Mouse (Mus musculus): Measurements from ENCODE around the gene Arpc3. TPM values are rescaled to one million over a fixed set of nuclear protein-coding genes. Genes with fewer than 3 reads are reported as not detected.

Arpc3 gene
- polyA plus RNA-seq, 1 experiment = 26.9 TPM

DNA sequence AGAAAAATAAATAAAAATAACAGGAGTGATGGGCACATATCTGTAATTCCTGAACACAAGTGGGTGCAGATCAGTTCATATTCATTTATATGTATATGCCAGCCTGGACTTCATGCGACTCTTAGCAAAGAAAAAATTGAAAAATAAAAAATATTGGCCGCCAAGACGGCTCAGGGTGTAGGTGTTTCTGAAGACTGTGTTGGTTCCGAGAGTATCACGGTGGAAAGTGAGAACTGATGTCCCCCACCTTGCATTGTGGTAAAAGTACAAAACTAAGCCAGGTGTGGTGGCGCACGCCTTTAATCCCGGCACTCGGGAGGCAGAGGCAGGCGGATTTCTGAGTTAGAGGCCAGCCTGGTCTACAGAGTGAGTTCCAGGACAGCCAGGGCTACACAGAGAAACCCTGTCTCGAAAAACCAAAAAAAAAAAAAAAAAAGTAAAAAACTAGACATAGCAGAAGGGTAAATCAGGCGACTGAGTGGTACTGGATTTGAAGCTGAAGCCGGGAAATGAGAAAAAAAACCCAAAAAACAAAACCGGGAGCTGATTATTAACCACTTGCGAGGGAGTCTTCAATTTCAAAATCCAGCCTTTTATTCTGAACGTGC lies 396 bp upstream of the Arpc3 start:
- TF ChIP-seq GATA1 (IDR thresholded peaks at IDR 0.05; ENCODE audit: low read length) = no peak

DNA sequence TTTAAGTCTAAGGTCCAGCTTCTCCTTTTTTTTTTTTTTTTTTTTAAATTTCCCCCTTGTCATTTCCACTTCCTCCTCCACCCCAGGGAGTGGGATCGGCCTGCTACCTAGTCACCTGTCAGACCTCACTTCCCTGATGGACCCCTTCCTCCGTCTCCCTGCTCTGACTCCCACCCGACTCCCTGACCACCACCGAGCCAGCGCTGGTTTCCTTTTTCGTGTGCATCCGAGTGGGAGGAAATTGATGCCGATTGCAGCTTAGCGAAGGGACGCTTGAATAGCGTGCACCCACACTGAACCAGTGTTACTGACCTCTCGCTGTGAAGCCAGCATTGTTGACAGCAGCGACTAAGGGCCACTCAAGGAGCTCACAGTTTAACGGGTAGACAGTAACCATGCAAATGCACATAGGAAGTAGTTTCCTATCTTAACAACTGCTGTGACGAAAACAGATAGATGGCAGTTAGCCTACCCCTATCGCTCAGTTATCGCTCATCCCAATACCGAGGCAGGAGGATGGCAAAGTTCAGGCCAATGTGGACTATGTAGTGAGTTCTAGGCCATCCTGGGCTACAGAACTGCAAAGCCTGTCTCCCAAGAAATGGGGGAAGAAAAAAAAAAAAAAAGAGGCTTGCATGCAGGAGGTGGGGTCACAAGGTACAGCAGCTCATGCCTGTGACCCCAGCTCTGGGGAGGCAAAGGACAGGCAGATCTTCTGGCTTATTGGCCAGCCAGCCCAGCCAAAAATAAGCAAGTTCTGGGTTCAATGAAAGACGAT lies 738 bp downstream of the Arpc3 start:
- TF ChIP-seq GATA1 (IDR thresholded peaks at IDR 0.05; ENCODE audit: low read length) = no peak

DNA sequence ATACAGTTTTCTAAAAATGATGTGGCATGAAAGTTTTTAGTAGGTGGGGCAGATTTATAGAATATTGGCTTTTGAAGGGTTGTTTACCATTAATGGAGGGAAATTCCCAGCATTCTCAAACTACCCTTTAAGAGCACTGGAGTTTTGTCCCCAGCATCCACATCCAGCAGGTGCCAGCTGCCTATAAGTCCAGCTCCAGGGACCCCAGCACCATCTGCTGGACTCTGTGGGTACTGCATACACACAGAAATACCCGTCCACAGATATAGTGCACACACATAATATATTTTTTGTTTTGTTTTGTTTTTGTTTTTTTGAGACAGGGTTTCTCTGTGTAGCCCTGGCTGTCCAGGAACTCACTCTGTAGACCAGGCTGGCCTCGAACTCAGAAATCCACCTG lies 2.2 kb downstream of the Arpc3 start:
- no peak for TF ChIP-seq GATA1 (IDR thresholded peaks at IDR 0.05; ENCODE audit: low read length)

GRCm38 (mm10) chr5:122396791-122397190 lies 5.1 kb downstream of the Arpc3 start:
- no peak for TF ChIP-seq GATA1 (IDR thresholded peaks at IDR 0.05; ENCODE audit: low read length)

- no peak for TF ChIP-seq GATA1 (IDR thresholded peaks at IDR 0.05; ENCODE audit: low read length)
Measured at GRCm38 (mm10) chr5:122397495-122397894, 5.8 kb downstream of the Arpc3 start.

DNA sequence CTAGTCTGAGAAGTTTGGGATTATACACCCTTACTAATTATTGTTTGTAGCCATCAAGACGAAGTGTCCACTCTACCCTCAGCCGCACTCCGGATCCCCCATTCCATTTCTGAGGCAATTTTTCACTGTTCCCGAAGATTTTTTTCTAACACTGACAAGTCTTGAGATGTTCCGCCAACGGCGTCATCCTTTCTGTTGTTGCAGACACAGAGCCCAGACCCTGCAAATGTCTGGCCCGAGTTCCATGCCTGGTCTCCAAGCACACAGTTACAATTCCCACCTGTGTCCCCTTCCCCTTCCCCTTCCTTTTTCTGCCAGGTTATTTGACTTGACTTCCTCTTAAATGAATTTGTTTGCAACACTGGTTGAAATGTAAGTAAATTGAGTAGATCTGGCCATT lies 8.2 kb downstream of the Arpc3 start:
- no peak for TF ChIP-seq GATA1 (IDR thresholded peaks at IDR 0.05; ENCODE audit: low read length)

GRCm38 (mm10) chr5:122400628-122401302 lies 9.1 kb downstream of the Arpc3 start:
- TF ChIP-seq GATA1 (IDR thresholded peaks at IDR 0.05; ENCODE audit: low read length) = no peak

- TF ChIP-seq GATA1 (IDR thresholded peaks at IDR 0.05; ENCODE audit: low read length) = no peak
Measured at GRCm38 (mm10) chr5:122401303-122401640, 9.6 kb downstream of the Arpc3 start.

DNA sequence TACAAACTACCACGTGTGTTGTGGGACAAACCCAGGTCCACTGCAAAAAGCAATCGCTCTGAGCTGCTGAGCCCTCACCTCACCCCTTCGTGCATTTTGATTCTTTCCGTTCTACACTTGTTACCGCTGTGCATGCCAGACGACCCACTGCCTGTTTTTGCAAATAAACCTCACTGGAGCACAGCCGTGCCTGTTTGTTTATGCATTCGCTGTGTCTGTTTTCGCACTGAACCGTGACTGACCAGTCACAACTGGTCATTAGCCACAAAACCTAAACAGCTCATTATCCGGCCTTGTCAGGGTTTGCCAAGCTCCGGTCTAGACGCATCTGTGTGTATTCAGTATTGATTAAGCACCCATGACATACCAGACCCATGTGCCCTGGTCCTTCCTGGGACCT lies 10.5 kb downstream of the Arpc3 start:
- TF ChIP-seq GATA1 (IDR thresholded peaks at IDR 0.05; ENCODE audit: low read length) = no peak

DNA sequence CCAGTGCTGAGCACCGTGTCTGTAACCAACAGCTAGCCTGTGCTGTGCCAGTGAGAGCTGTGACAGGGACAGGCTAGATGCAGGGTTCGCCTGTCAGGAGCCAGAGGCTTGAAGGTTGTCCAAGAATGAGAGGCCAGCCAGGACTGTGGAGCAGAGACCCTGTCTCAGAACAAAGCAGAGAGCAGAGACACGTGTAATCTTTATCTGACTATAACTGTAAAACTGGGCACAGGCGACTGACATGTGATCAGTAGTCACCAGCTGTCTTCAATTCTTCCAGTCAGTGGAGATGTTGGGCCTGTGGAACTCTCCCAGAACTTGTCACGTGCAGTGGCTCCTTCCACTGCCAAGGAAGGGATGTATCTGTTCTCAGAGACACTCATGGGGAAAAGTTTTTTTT lies 11.1 kb downstream of the Arpc3 start:
- TF ChIP-seq GATA1 (IDR thresholded peaks at IDR 0.05; ENCODE audit: low read length) = no peak

- TF ChIP-seq GATA1 (IDR thresholded peaks at IDR 0.05; ENCODE audit: low read length) = no peak
Measured at GRCm38 (mm10) chr5:122403362-122403761, 11.7 kb downstream of the Arpc3 start.

DNA sequence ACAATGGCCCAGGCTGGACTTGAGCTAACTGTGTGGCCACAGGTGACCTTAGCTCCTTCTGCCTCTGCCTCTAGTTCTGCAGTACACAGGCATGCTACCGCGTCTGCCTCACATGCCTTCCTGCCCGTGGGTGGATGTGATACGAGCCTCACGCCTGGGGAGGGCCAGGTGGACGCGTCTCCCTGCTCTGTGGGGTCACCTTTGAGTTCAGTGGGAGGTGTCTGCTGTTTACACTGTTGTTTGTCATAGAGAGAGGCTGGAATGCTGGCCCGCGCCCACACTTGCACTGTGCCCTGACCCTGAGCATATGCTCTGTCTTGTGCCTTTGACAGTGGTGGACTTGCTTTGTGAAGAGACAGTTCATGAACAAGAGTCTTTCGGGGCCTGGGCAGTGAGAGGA lies 13.9 kb downstream of the Arpc3 start:
- TF ChIP-seq GATA1 (IDR thresholded peaks at IDR 0.05; ENCODE audit: low read length) = no peak

- no peak for TF ChIP-seq GATA1 (IDR thresholded peaks at IDR 0.05; ENCODE audit: low read length)
Measured at GRCm38 (mm10) chr5:122409692-122410645, 18.3 kb downstream of the Arpc3 start.

DNA sequence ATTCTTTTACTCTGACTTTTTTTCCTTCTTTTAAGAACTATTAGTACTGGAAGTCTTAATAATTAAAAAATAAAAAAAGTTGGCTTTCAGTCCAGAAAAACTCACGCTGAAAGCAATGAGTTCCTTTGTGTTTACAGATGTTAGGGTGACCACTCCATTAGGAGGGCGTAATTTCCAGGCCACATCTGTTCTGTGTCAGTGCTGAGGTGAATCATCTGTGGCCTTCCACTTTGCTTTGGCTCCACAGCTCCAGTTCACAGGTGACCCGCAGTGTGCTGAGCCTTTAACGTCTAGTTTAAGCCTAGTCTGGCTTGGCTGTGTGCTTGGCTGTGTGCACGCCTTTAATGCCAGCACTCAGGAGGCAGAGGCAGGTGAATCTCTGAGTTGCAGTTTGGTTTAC lies 20.2 kb downstream of the Arpc3 start:
- no peak for TF ChIP-seq GATA1 (IDR thresholded peaks at IDR 0.05; ENCODE audit: low read length)

- TF ChIP-seq GATA1 (IDR thresholded peaks at IDR 0.05; ENCODE audit: low read length) = no peak
Measured at GRCm38 (mm10) chr5:122412826-122413225, 21.1 kb downstream of the Arpc3 start.

GRCm38 (mm10) chr5:122414351-122414750 lies 22.7 kb downstream of the Arpc3 start:
- no peak for TF ChIP-seq GATA1 (IDR thresholded peaks at IDR 0.05; ENCODE audit: low read length)

Measured in G1E-ER4 (cell line).